Mouse (Mus musculus) lung, postnatal 0 days (tissue): ENCODE data around the gene Specc1.

Source experiments
- CTCF ChIP-seq: IDR thresholded peaks from 2 replicates; pipeline ENCODE4 v1.5.1; 2016; ENCODE audit warnings: antibody characterized with exemption, mild to moderate bottlenecking
- EP300 ChIP-seq: IDR thresholded peaks from 2 replicates; pipeline ENCODE4 v1.6.1; 2016; ENCODE audit warnings: antibody characterized with exemption, mild to moderate bottlenecking, control low read depth

DNA sequence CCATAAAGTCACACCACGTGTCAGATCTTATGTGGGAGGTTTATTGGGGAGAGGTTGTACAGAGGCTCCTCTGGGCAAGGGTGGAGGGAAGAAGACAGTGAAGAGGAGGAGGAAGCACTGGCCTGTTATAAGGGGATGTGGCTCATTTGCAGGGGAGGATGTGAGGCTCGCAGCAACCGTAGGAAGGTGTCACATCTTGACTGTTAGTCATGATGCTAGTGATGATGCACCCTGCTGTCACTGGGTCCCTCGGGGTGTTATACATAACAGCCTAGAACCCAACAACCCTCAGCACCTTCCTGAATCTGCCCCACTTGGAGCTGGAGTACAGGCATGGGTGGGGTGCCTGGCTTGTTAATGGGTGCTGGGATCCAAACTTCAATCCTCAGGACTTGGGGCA is 94.9 kb downstream of the Specc1 start:
- TF ChIP-seq CTCF (no peak), EP300 (no peak)
